ENCODE assay signal across 14 mouse cellular contexts in the genomic region with DNA sequence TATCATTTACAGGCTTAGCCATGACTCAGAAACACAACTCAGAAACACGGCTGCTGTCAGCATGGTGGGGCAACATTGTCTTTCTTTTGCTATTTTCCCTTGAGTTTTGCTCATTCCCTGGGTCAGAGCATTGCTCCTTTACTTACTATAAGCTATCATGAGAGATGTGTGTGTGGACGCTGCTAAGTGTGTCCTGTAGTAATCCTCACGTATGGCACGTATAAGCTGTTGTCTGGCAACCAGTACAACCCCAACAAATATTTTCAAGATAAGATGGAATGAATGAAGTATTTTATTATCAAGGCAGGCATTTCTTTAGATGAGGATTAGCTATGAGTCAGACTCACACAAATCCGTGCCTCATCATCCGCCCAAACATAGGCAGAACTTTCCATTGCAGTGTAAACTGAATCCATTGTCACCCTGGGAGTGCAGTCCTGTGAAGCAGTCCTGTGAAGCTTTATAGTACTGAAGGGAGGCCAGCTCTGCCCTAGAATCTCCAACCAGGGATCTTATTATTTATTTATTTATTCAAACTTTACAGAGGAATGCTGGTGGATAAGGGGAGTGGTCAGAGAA. TPM values are rescaled to one million over a fixed set of nuclear protein-coding genes. Genes with fewer than 3 reads are reported as not detected.
DNase-seq lines count a peak whose midpoint lies in the region; ATAC-seq and TF ChIP-seq lines count a peak whose summit lies in the region.
"Had no signal": no experiment of that assay in that cellular context is flagged by ENCODE, and none has a peak within 500 bp of the region (broad histone marks: within the 10 kb centered on the region; RNA-seq: fewer than 3 reads in every experiment).

No protein-coding gene starts in this region.

- peaks cover 61% of the 10 kb centered on the region for H3K4me1 ChIP-seq in heart, adult 2 months (ENCODE audit: control insufficient read depth, insufficient read depth, low read length)
- peaks cover 84% of the 10 kb centered on the region for H3K4me1 ChIP-seq in lung, embryonic 15.5 days
- H3K4me1 ChIP-seq in heart, embryonic 16.5 days (ENCODE audit: control insufficient read depth, insufficient read depth, low read length) = peaks cover 87% of the 10 kb centered on the region
- peaks cover 62% of the 10 kb centered on the region for H3K4me1 ChIP-seq in stomach, embryonic 15.5 days
- H3K4me1 ChIP-seq in liver, embryonic 12.5 days = peaks cover 49% of the 10 kb centered on the region

- H3K9me3 ChIP-seq in lung, embryonic 15.5 days = no peaks in the 10 kb centered on the region
- no peaks in the 10 kb centered on the region for H3K9me3 ChIP-seq in heart, embryonic 16.5 days (replicated peaks; ENCODE audit: control insufficient read depth, low read length)
- H3K9me3 ChIP-seq in stomach, embryonic 15.5 days = no peaks in the 10 kb centered on the region
- no peaks in the 10 kb centered on the region for H3K9me3 ChIP-seq in liver, embryonic 12.5 days (replicated peaks)
- H3K9me3 ChIP-seq: forebrain, embryonic 12.5 days; hindbrain, embryonic 15.5 days; liver, embryonic 15.5 days; megakaryocyte, embryonic 14.5 days had no signal

- TF ChIP-seq EP300 in heart, adult 2 months (IDR thresholded peaks at IDR 0.05; ENCODE audit: insufficient read depth, low read depth, low read length) = no peak

- H3K4me2 ChIP-seq in lung, embryonic 15.5 days = no peak overlapping the region
- peak overlapping the region; percentile 20; the same call in 1 of the 2 replicates for H3K4me2 ChIP-seq in heart, embryonic 16.5 days (ENCODE audit: low read depth, low read length)
- no peak overlapping the region for H3K4me2 ChIP-seq in stomach, embryonic 15.5 days
- H3K4me2 ChIP-seq in liver, embryonic 12.5 days = no peak overlapping the region
- H3K4me2 ChIP-seq: forebrain, embryonic 12.5 days; hindbrain, embryonic 15.5 days; liver, embryonic 15.5 days had no signal

- no peak for ATAC-seq in lung, embryonic 15.5 days (ENCODE audit: borderline replicate concordance, extremely low read depth, low FRiP score, low TSS enrichment)
- ATAC-seq in heart, embryonic 16.5 days (replicated peaks; ENCODE audit: extremely low read depth, insufficient read depth, low FRiP score) = no peak; the same call in 1 of the 2 replicates
- ATAC-seq in stomach, embryonic 15.5 days (ENCODE audit: insufficient read depth, low FRiP score, low read depth) = no peak
- no peak for ATAC-seq in liver, embryonic 12.5 days

- H3K9ac ChIP-seq in heart, adult 2 months (ENCODE audit: low read depth, low read length) = no peak overlapping the region
- H3K9ac ChIP-seq in lung, embryonic 15.5 days = no peak overlapping the region
- peak overlapping the region; percentile 52 for H3K9ac ChIP-seq in heart, embryonic 16.5 days (ENCODE audit: low read length)
- H3K9ac ChIP-seq in stomach, embryonic 15.5 days = no peak overlapping the region
- H3K9ac ChIP-seq in liver, embryonic 12.5 days = no peak overlapping the region
- H3K9ac ChIP-seq: forebrain, embryonic 12.5 days; hindbrain, embryonic 15.5 days; liver, embryonic 15.5 days had no signal

- peak overlapping the region; percentile 20; the same call in 1 of the 2 replicates for H3K27ac ChIP-seq in heart, adult 2 months
- 0 out of 2 replicates have a peak overlapping the region, but pooled peaks have one; percentile 22 for H3K27ac ChIP-seq in lung, embryonic 15.5 days
- peak overlapping the region; percentile 88 for H3K27ac ChIP-seq in heart, embryonic 16.5 days (ENCODE audit: low read length)
- H3K27ac ChIP-seq in stomach, embryonic 15.5 days = peak overlapping the region; percentile 37
- H3K27ac ChIP-seq in liver, embryonic 12.5 days = no peak overlapping the region
- H3K27ac ChIP-seq: forebrain, embryonic 12.5 days; hindbrain, embryonic 15.5 days; liver, embryonic 15.5 days had no signal

- H3K36me3 ChIP-seq in heart, adult 2 months (ENCODE audit: control insufficient read depth, insufficient read depth, low read length) = peaks cover 51% of the 10 kb centered on the region
- H3K36me3 ChIP-seq in lung, embryonic 15.5 days = peaks cover 3% of the 10 kb centered on the region; the same call in 1 of the 2 replicates
- peaks cover 6% of the 10 kb centered on the region; the same call in 1 of the 2 replicates for H3K36me3 ChIP-seq in heart, embryonic 16.5 days (ENCODE audit: control insufficient read depth, insufficient read depth)
- H3K36me3 ChIP-seq in stomach, embryonic 15.5 days = no peaks in the 10 kb centered on the region
- H3K36me3 ChIP-seq in liver, embryonic 12.5 days = no peaks in the 10 kb centered on the region
- H3K36me3 ChIP-seq: forebrain, embryonic 12.5 days; hindbrain, embryonic 15.5 days; liver, embryonic 15.5 days had no signal

- no peak for DNase-seq in heart, adult 2 months
- DNase-seq in heart, postnatal 10 days = no peak
- no peak for DNase-seq in lung, adult 18-20 months
- no peak for DNase-seq in adrenal gland, postnatal 36 days
- DNase-seq: gastrocnemius, postnatal 14 days; kidney, postnatal 36 days had no signal

- H3K27me3 ChIP-seq in heart, adult 2 months (ENCODE audit: control insufficient read depth, insufficient read depth, low read length) = no peaks in the 10 kb centered on the region
- H3K27me3 ChIP-seq in lung, embryonic 15.5 days = no peaks in the 10 kb centered on the region
- H3K27me3 ChIP-seq in heart, embryonic 16.5 days (ENCODE audit: control insufficient read depth, insufficient read depth, low read length) = no peaks in the 10 kb centered on the region
- H3K27me3 ChIP-seq in stomach, embryonic 15.5 days (replicated peaks) = no peaks in the 10 kb centered on the region
- no peaks in the 10 kb centered on the region for H3K27me3 ChIP-seq in liver, embryonic 12.5 days (replicated peaks)
- H3K27me3 ChIP-seq: forebrain, embryonic 12.5 days; hindbrain, embryonic 15.5 days; liver, embryonic 15.5 days; megakaryocyte, embryonic 14.5 days had no signal

- TF ChIP-seq POLR2A in heart, adult 2 months (IDR thresholded peaks at IDR 0.05; ENCODE audit: insufficient read depth, low read depth, low read length) = no peak

- 47% methylated on average over 6 of the region's 6 CpGs for WGBS in heart, adult 2 months
- WGBS in lung, embryonic 15.5 days = 55% methylated on average over 6 of the region's 6 CpGs
- WGBS in heart, embryonic 16.5 days = 31% methylated on average over 6 of the region's 6 CpGs
- 56% methylated on average over 6 of the region's 6 CpGs for WGBS in stomach, embryonic 15.5 days
- WGBS in liver, embryonic 12.5 days (ENCODE audit: insufficient replicate concordance) = 76% methylated on average over 6 of the region's 6 CpGs

- H3K4me3 ChIP-seq in heart, adult 2 months = no peak overlapping the region
- H3K4me3 ChIP-seq in lung, embryonic 15.5 days = no peak overlapping the region
- H3K4me3 ChIP-seq in heart, embryonic 16.5 days (ENCODE audit: low read length) = no peak overlapping the region
- H3K4me3 ChIP-seq in stomach, embryonic 15.5 days (replicated peaks) = no peak overlapping the region
- no peak overlapping the region for H3K4me3 ChIP-seq in liver, embryonic 12.5 days
- H3K4me3 ChIP-seq: forebrain, embryonic 12.5 days; hindbrain, embryonic 15.5 days; liver, embryonic 15.5 days had no signal

- intact Hi-C loops in heart, adult 2 months (cut with DNase I) = loop anchor here (2.0 kb wide), 1 partner anchor 14 kb away; no protein-coding TSS in a partner anchor
- intact Hi-C loops in heart, postnatal 10 days (cut with DNase I) = no loop called here

- H3K79me2 ChIP-seq in heart, adult 2 months (replicated peaks; ENCODE audit: control insufficient read depth, insufficient read depth, low read length) = peaks cover 11% of the 10 kb centered on the region

- no peak for TF ChIP-seq CTCF in heart, adult 2 months (IDR thresholded peaks at IDR 0.05)

RNA-seq across cellular contexts. Expression of gene Mbnl2, which starts 17.2 kb away (rescaled TPM):
- 100 to 1,000 TPM; 221 to 258 TPM for total RNA-seq in heart, adult 2 months (2021)
- 91.1 and 133 TPM in 2 replicates for polyA plus RNA-seq in heart, adult 2 months (2012; rRNA removed)
- 100 to 1,000 TPM; 223 to 270 TPM for total RNA-seq in heart, postnatal 10 days (2021)
- 130 and 141 TPM in 2 replicates for polyA plus RNA-seq in lung, embryonic 15.5 days (2015; fragmentation: Nextera tagmentation; extraction: Ambion mirVana)
- polyA plus RNA-seq in heart, embryonic 16.5 days (2015; fragmentation: Nextera tagmentation; extraction: Ambion mirVana) = 129 and 142 TPM in 2 replicates
- 109 and 116 TPM in 2 replicates for polyA plus RNA-seq in stomach, embryonic 15.5 days (2015; fragmentation: Nextera tagmentation; extraction: Ambion mirVana)
- polyA plus RNA-seq in liver, embryonic 12.5 days (2016; fragmentation: Nextera tagmentation; extraction: Ambion mirVana) = 19.3 and 20.2 TPM in 2 replicates
- 100 to 1,000 TPM; 216 to 226 TPM for total RNA-seq in adrenal gland, postnatal 36 days (2021)
